Mouse (Mus musculus) cerebellum, postnatal 25 days (tissue): ENCODE results near the gene Ager.
A peak's percentile ranks its signal among the peaks of the same experiment; 100 is the strongest.

Experiments used
- DNase-seq, 2 experiments: peaks; one replicate each; pipeline ENCODE4 v3.0.0; 2021; ENCODE audit warnings: mixed read lengths in 2 of 2

Ager gene

GRCm38 (mm10) chr17:34585877-34586771, 11.5 kb upstream of the Ager start:
- peak in 1 of 2 experiments; percentile 52 for DNase-seq

GRCm38 (mm10) chr17:34586796-34587422, 10.8 kb upstream of the Ager start:
- peak; percentile 82 to 91 for DNase-seq

GRCm38 (mm10) chr17:34587423-34587811, 10.2 kb upstream of the Ager start:
- peak; percentile 99 for DNase-seq

- DNase-seq = no peak
These were observed 9.8 kb upstream of the Ager start for GRCm38 (mm10) chr17:34587814-34588213.

- DNase-seq = no peak
These were observed 8.9 kb upstream of the Ager start for GRCm38 (mm10) chr17:34588767-34589166.

- DNase-seq = no peak
These were observed 8.5 kb upstream of the Ager start for GRCm38 (mm10) chr17:34589206-34589605.

GRCm38 (mm10) chr17:34589681-34590101, 8.0 kb upstream of the Ager start, which contains the start of gene Gpsm3:
TSS of gene Gpsm3 (plus strand) at chr17:34589806.
- DNase-seq = no peak

- DNase-seq = no peak
These were observed 7.3 kb upstream of the Ager start for GRCm38 (mm10) chr17:34590154-34590987.

GRCm38 (mm10) chr17:34591029-34591993, 6.4 kb upstream of the Ager start, which contains the start of gene Pbx2:
TSS of gene Pbx2 (plus strand) at chr17:34591266.
- peak in 1 of 2 experiments; percentile 37 for DNase-seq

- peak; percentile 84 to 96 for DNase-seq
These were observed 5.7 kb upstream of the Ager start for GRCm38 (mm10) chr17:34591994-34592375.

GRCm38 (mm10) chr17:34592581-34593549, 4.8 kb upstream of the Ager start:
- DNase-seq = peak; percentile 57 to 60

- DNase-seq = peak in 1 of 2 experiments; percentile 31
These were observed 3.7 kb upstream of the Ager start for GRCm38 (mm10) chr17:34593752-34594525.

- no peak for DNase-seq
These were observed 1.6 kb upstream of the Ager start for GRCm38 (mm10) chr17:34596098-34596497.

GRCm38 (mm10) chr17:34599891-34600290, 2.2 kb downstream of the Ager start:
- no peak for DNase-seq

GRCm38 (mm10) chr17:34601796-34602195, 4.1 kb downstream of the Ager start:
- DNase-seq = no peak

- peak; percentile 96 to 99 for DNase-seq
These were observed 5.9 kb downstream of the Ager start, which contains the start of gene Rnf5 for GRCm38 (mm10) chr17:34603375-34604060. TSS of gene Rnf5 (minus strand) at chr17:34603690.

- peak; percentile 96 to 99 for DNase-seq
These were observed 6.4 kb downstream of the Ager start, which contains the start of gene Agpat1 for GRCm38 (mm10) chr17:34604061-34604508. TSS of gene Agpat1 (plus strand) at chr17:34604262.

GRCm38 (mm10) chr17:34604511-34605237, 7.0 kb downstream of the Ager start:
- no peak for DNase-seq
